Mouse (Mus musculus) heart, embryonic 16.5 days (tissue): ENCODE data around the gene Gm11273. TPM values are rescaled to one million over a fixed set of nuclear protein-coding genes. Genes with fewer than 3 reads are reported as not detected.
"Not testable (repeated sequence)": the region's sequence is repeated elsewhere in the genome, so short reads cannot be mapped to it uniquely, and the experiment has no call there.

Experiments used
- ATAC-seq: fragments of 200-750 bp; cut with Nextera tagmentation; replicated peaks from 2 replicates; pipeline ENCODE4 v1.8.0; 2017; ENCODE audit warnings: moderate number of reproducible peaks; ENCODE audit not compliant: insufficient read depth, low FRiP score; ENCODE audit errors: extremely low read depth
- H3K27ac ChIP-seq: fragments of 300-500 bp; sonication (generic); 2 replicates; pipeline ENCODE4 v1.5.1; 2014; ENCODE audit warnings: mild to moderate bottlenecking, low read length, control low read depth, moderate library complexity
- H3K27me3 ChIP-seq: fragments of 300-500 bp; sonication (generic); 2 replicates; pipeline ENCODE4 v1.6.1; 2014; ENCODE audit warnings: low read length, mixed read lengths; ENCODE audit not compliant: control insufficient read depth, insufficient read depth
- H3K36me3 ChIP-seq: fragments of 300-500 bp; sonication (generic); 2 replicates; pipeline ENCODE4 v1.6.1; 2014; ENCODE audit not compliant: control insufficient read depth, insufficient read depth
- H3K4me1 ChIP-seq: fragments of 300-500 bp; sonication (generic); 2 replicates; pipeline ENCODE4 v1.6.1; 2014; ENCODE audit warnings: low read length, mixed read lengths; ENCODE audit not compliant: control insufficient read depth, insufficient read depth
- H3K4me2 ChIP-seq: fragments of 300-500 bp; sonication (generic); 2 replicates; pipeline ENCODE4 v1.6.1; 2014; ENCODE audit warnings: low read depth, mild to moderate bottlenecking, control low read depth, low read length
- H3K4me3 ChIP-seq: fragments of 300-500 bp; sonication (generic); 2 replicates; pipeline ENCODE4 v1.5.1; 2014; ENCODE audit warnings: mild to moderate bottlenecking, control low read depth, low read length
- H3K9ac ChIP-seq: fragments of 300-500 bp; sonication (generic); 2 replicates; pipeline ENCODE4 v1.6.1; 2014; ENCODE audit warnings: low read length, control low read depth
- H3K9me3 ChIP-seq: fragments of 300-500 bp; sonication (generic); replicated peaks from 2 replicates; pipeline ENCODE4 v1.6.1; 2016; ENCODE audit warnings: low read length; ENCODE audit not compliant: control insufficient read depth
- WGBS: fragments of 180-500 bp; shearing (Covaris S2); extraction: QIAGEN DNeasy Blood & Tissue Kit; methylation state at CpG from one replicate; pipeline ENCODE4 v1.1.7; 2014; 5-methylcytosine and 5-hydroxymethylcytosine counted together
- polyA plus RNA-seq: library from polyadenylated mRNA; unstranded; fragments of >200 nt; fragmentation: Nextera tagmentation; extraction: Ambion mirVana; gene quantifications from 2 replicates; pipeline ENCODE4 v1.2.1, GENCODE M21; 2015

Gene Gm11273
- polyA plus RNA-seq, 1 experiment from 2014 or later, result 62.4 TPM

DNA sequence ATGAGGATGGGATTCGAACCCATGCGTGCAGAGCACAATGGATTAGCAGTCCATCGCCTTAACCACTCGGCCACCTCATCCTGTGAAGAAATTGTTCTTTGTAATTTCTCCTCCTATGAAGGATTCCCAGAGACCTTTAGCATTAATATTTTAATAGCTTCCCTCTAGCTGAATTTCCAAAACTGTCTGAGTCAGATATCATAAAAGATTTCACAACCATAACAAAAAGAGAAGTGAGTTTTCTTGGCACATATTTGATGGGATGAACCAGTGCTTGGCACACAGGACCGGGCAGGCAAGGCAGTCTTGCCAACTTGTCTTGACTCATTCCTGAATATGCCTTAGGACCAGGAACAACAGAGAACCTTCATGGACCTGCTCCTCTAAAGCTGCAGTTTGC lies 8.4 kb downstream of the Gm11273 start:
- Histone ChIP-seq H3K9me3 (no peaks in the 10 kb centered on the region), H3K27ac (no peak overlapping the region), H3K36me3 (no peaks in the 10 kb centered on the region), H3K4me3 (no peak overlapping the region), H3K4me1 (no peaks in the 10 kb centered on the region), H3K27me3 (no peaks in the 10 kb centered on the region), H3K4me2 (no peak overlapping the region), H3K9ac (no peak overlapping the region)
- no peak for ATAC-seq
- 91% methylated on average over 5 of the region's 5 CpGs for WGBS

DNA sequence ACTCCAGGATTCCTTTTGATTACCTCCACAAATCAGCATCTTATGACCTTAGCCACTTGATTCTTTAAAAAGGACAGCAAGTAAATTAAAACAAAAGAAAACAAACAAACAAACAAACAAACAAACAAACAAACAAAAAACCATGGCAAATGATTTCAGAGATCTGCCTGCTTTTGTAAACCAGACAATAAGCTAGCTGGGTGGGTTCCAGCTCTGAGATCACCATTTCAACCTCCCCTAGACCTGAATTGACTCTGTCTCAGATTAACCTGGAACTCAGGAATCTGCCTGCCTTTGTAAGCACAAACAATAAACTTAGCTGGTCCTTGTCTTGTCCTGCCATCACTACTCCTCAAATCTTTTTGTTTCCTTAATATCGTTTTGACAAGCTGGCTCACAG lies 14.3 kb downstream of the Gm11273 start:
- Histone ChIP-seq H3K27ac (no peak overlapping the region), H3K36me3 (no peaks in the 10 kb centered on the region; the same call in 1 of the 2 replicates), H3K4me1 (no peaks in the 10 kb centered on the region), H3K9me3 (peaks cover 4% of the 10 kb centered on the region; the same call in 1 of the 2 replicates), H3K4me3 (no peak overlapping the region), H3K27me3 (no peaks in the 10 kb centered on the region), H3K4me2 (no peak overlapping the region), H3K9ac (no peak overlapping the region)
- no peak for ATAC-seq
- WGBS, result 84% methylated on average over 1 of the region's 1 CpGs

DNA sequence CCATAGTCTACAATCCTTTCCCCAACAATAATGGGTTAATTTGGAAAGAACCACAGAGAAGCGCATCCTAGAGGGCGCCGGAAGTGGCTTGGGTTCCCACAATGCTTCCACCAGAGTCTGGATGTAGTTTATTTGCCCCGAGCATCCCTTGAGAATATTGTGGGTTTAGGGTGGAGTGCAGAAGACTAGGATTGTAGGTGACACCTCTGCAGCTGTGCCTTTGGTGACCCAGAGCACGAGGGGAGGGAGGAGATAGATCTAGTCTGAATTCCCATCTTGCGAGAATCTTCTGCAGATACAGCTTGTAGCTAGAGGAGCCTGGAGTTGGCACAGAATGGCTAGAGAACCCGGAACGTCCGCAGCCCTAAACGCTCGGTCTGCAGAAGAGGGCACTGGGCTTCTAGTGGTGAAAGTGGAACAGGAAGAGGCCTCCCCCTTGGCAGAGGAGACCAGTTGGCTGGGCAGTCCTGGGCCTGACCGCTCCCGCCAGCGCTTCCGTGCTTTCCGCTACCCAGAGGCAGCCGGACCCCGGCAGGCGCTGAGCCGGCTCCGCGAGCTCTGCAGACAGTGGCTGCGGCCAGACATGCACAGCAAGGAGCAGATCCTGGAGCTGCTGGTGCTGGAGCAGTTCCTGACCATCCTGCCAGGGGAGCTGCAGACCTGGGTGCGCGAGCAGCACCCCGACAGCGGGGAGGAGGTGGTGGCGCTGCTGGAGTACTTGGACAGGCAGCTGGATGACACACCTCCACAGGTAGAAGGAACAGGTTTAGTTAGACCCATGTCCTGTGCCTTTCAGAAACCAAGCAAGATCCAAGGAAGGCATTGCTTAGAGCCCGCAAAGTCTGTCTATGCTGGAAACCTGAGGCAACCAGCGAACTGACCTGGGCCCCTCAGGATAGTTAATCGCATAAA lies 22.2 kb downstream of the Gm11273 start, which contains the start of the genes Zkscan4 and Gm10065:
TSS of gene Zkscan4 (plus strand) at position 149 of the 912 bp plus-strand sequence.
TSS of gene Gm10065 (minus strand) at position 683 of the 912 bp plus-strand sequence.
- H3K4me2 ChIP-seq, result peak within 1 kb of the TSS; percentile 66
- not testable (repeated sequence) for H3K4me1 ChIP-seq, H3K9me3 ChIP-seq, H3K36me3 ChIP-seq, H3K27me3 ChIP-seq
- H3K4me3 ChIP-seq, result peak within 1 kb of the TSS; percentile 70
- peak; percentile 75 for ATAC-seq
- WGBS, result 5% methylated on average over 19 of the region's 31 CpGs
- peak within 1 kb of the TSS; percentile 72 for H3K9ac ChIP-seq
- H3K27ac ChIP-seq, result peak within 1 kb of the TSS; percentile 80

DNA sequence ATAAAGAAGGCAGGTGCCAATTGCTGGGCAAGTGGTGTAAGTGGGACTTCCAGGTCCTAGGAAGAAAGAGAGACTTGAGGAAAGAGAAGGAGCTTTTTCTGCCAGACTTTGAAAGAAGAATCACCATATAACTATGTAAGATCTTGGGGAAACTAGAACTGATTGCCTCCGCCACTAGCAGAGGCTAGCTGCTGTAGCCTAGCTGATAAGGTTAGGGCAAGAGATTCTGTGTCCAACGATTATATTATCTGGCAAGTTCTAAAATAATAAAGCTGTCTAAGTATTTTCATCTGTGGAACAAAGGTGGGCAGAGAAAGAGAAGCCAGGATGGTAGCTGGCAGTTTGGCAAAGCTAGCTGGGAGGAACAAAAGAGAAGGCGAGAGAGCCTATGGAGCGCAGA lies 28.8 kb downstream of the Gm11273 start:
- H3K27ac ChIP-seq, result no peak overlapping the region
- 36% methylated on average over 4 of the region's 4 CpGs for WGBS
- H3K9me3 ChIP-seq, result no peaks in the 10 kb centered on the region
- no peak overlapping the region for H3K4me3 ChIP-seq
- no peak for ATAC-seq
- no peaks in the 10 kb centered on the region for H3K36me3 ChIP-seq
- H3K27me3 ChIP-seq, result no peaks in the 10 kb centered on the region
- no peak overlapping the region for H3K9ac ChIP-seq
- H3K4me2 ChIP-seq, result no peak overlapping the region
- H3K4me1 ChIP-seq, result no peaks in the 10 kb centered on the region

DNA sequence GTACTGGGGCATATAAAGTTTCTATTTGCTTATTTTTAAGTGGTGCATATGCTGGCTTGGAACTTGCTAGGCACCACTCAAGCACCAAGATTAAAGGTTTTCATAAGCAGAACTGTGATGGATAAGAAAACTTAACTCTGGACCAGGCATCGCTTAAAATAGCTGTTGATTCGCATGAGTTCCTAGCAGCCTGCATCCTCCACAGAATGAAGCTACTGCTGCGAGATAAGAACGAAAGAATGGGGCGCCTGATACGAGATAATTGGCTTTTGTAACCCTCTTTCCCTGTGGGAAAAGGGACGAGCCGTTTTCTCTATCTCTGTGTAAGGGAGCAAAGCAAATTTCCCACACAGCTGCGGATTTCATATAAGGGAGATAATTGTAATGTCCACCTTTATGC lies 32.1 kb downstream of the Gm11273 start:
- no peak for ATAC-seq
- H3K9ac ChIP-seq, result peak overlapping the region; percentile 18; the same call in 1 of the 2 replicates

DNA sequence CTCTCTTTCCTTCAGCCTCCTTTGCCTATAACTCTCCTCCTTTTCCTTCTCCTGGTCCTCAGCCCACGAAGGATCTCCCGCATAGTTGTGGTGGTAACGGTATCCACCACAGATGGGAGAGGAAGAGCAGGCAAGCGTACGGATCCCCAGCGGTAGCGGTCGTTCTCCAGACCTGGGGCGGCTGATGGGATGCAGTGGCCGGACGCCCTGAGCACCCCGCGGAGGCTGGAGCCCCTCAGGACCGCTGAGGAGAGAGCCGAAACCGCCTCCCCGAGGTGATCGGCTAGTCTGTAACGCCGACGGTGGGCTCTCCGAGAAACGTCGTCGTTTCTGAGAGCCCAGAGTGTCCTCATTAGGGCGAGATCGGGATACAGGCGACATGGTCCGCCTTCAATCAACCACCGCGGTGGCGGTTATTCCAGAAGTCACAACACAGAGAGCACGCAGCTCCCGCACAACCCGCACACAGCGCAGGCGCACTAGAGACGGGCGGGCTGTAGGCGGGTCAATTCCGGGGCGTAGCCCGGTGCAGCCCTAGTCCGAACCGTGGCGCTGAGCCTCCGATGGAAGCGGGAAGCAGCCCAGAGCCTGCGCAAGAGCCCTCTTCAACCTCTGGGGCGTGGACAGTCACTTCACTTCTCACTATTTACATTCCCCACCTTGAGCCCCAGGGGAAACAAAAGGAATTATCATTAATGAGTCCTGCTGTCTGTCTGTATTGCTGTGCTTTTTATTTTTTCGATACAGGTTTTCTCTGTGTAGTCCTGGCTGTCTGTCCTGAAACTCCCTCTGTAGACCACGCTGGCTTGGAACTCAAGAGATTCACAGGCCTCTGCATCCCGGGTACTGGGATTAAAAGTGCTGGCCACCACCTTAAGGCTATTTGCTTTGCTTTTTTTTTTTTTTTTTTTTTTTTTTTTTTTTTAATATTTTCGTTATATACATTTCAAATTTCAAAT lies 32.9 kb downstream of the Gm11273 start, which contains the start of gene Nkapl:
TSS of gene Nkapl (minus strand) at position 449 of the 959 bp plus-strand sequence.
- Histone ChIP-seq H3K4me2 (peak within 1 kb of the TSS; percentile 98), H3K9ac (peak within 1 kb of the TSS; percentile 88), H3K9me3 (no peaks in the 10 kb centered on the region), H3K27me3 (no peaks in the 10 kb centered on the region), H3K27ac (peak within 1 kb of the TSS; percentile 48), H3K4me3 (peak within 1 kb of the TSS; percentile 76), H3K36me3 (no peaks in the 10 kb centered on the region), H3K4me1 (no peaks in the 10 kb centered on the region)
- ATAC-seq, result peak; percentile 99
- WGBS, result 1% methylated on average over 54 of the region's 54 CpGs

More for the DNA sequence above, 32.1 kb downstream of the Gm11273 start:
- peak overlapping the region; percentile 98 for H3K4me2 ChIP-seq
- H3K4me3 ChIP-seq, result peak overlapping the region; percentile 76; the same call in 1 of the 2 replicates
- H3K4me1 ChIP-seq, result no peaks in the 10 kb centered on the region
- no peaks in the 10 kb centered on the region for H3K36me3 ChIP-seq
- no peaks in the 10 kb centered on the region for H3K9me3 ChIP-seq
- no peak overlapping the region for H3K27ac ChIP-seq
- no peaks in the 10 kb centered on the region for H3K27me3 ChIP-seq
- WGBS, result 10% methylated on average over 9 of the region's 9 CpGs

DNA sequence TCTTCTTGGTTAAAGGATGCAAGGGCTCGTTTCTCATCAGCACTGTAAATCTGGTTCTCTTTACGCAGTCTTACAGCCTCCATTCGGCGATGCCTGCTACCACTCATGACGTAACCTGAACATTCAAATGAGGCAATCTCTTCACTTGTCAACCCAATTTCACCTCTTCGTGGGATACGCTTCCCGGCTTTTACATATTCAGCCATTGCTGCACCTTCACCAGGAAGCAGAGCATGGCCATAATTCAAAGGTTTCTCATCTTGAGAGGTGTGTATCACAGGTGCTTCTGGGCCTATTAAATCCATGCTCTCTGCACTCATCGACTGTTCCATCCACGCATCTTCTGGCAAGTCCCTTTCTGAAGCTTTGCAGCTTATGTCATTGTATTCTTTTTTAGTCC lies 33.9 kb downstream of the Gm11273 start:
- no peaks in the 10 kb centered on the region for H3K4me1 ChIP-seq
- no peaks in the 10 kb centered on the region for H3K27me3 ChIP-seq
- H3K9ac ChIP-seq, result no peak overlapping the region
- no peaks in the 10 kb centered on the region for H3K9me3 ChIP-seq
- WGBS, result 84% methylated on average over 10 of the region's 10 CpGs
- no peak overlapping the region for H3K27ac ChIP-seq
- H3K36me3 ChIP-seq, result no peaks in the 10 kb centered on the region
- no peak overlapping the region for H3K4me2 ChIP-seq
- no peak overlapping the region for H3K4me3 ChIP-seq
- ATAC-seq, result no peak

DNA sequence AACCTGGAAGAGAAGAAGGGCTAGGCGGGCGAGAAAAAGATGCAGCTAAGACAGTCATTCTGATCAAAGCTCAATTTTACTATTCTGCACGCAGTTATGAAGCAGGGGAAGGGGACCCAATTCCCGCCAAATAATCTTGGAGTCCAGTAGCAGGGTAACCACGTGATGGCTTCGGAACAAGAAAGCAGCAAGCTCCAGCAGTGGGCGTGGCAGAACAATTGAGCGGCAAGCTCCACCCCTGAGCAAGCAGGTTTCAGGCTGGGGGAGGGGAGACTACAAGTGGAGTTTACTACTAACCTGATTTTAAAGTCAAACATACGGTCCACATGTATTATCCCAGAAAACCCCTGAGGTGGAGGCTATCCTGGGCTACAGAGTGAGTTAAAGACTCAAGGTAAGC lies 38.7 kb downstream of the Gm11273 start:
- H3K27ac ChIP-seq, H3K9me3 ChIP-seq, ATAC-seq, H3K9ac ChIP-seq, H3K36me3 ChIP-seq, H3K4me2 ChIP-seq, H3K4me1 ChIP-seq, H3K4me3 ChIP-seq, H3K27me3 ChIP-seq: not testable (repeated sequence)
- WGBS, result 51% methylated on average over 9 of the region's 9 CpGs
